Mouse (Mus musculus) R1 (cell line): Measurements from ENCODE around the gene Olfr835.

Source experiments
- DNase-seq: peaks from one replicate; pipeline ENCODE4 v3.0.0-alpha.2; 2018; ENCODE audit warnings: low read depth, low spot score

Gene Olfr835

DNA sequence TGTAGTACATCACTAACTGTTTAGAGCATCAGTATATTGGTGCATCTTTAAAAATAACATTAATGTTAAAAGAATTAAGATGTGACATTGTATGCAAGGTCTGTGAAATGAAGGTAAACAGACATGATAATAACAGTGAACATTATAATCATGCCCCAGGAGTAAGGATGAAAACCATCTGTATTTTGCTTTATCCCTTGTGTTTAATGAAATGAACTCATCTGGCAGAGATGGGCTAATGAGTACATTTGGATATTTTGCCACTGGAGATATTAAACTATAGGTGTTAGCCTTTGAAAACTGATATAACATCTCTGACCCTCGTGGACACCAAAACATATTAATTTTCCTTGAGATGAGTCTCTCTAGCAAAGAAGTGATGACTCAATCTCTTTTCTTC is at the start of gene Olfr835:
Gene Olfr835, plus strand, starts transcription at position 301 of the 400 bp plus-strand sequence.
- DNase-seq: no peak

GRCm38 (mm10) chr9:18987690-18988089 is 44.8 kb upstream of the Olfr835 start, which contains the start of gene Olfr834:
TSS of gene Olfr834 (plus strand) at chr9:18987990.
- DNase-seq: no peak

GRCm38 (mm10) chr9:19084986-19085385 is 52.5 kb downstream of the Olfr835 start:
- peak; percentile 55 for DNase-seq
